Mouse (Mus musculus): Measurements from ENCODE around the gene Epo.

GRCm38 (mm10) chr5:137474351-137474750, 58.7 kb downstream of the Epo start:
- no peak for TF ChIP-seq CTCF (IDR thresholded peaks at IDR 0.05; ENCODE audit: borderline replicate concordance, insufficient read depth, low read depth, low read length)
- TF ChIP-seq POLR2A (IDR thresholded peaks at IDR 0.05; ENCODE audit: borderline replicate concordance, insufficient read depth, low read length): no peak

Data from cerebellum, adult 2 months (tissue).